Mouse (Mus musculus): ENCODE results near the gene Ctsw.
A peak's percentile ranks its signal among the peaks of the same experiment; 100 is the strongest.

Ctsw gene

GRCm38 (mm10) chr19:5429806-5430205, 38.5 kb downstream of the Ctsw start:
- DNase-seq: no peak

- no peak for DNase-seq
These were observed 39.1 kb downstream of the Ctsw start for GRCm38 (mm10) chr19:5429219-5429618.

GRCm38 (mm10) chr19:5428083-5428482, 40.2 kb downstream of the Ctsw start:
- DNase-seq: no peak

GRCm38 (mm10) chr19:5426640-5427290, 41.5 kb downstream of the Ctsw start:
- no peak for DNase-seq

GRCm38 (mm10) chr19:5425906-5426565, 42.3 kb downstream of the Ctsw start:
- DNase-seq: no peak

GRCm38 (mm10) chr19:5424782-5425741, 43.2 kb downstream of the Ctsw start, which contains the start of the genes Drap1 and AI837181:
Drap1 (minus strand) TSS chr19:5424979.
AI837181 (plus strand) TSS chr19:5425144.
- DNase-seq: peak; percentile 86 to 90

GRCm38 (mm10) chr19:5424092-5424781, 44.1 kb downstream of the Ctsw start:
- DNase-seq: peak; percentile 72 to 77

GRCm38 (mm10) chr19:5423561-5423960, 44.7 kb downstream of the Ctsw start:
- no peak for DNase-seq

- no peak for DNase-seq
These were observed 45.3 kb downstream of the Ctsw start for GRCm38 (mm10) chr19:5422895-5423443.

GRCm38 (mm10) chr19:5422267-5422666, 46.0 kb downstream of the Ctsw start:
- no peak for DNase-seq

GRCm38 (mm10) chr19:5421784-5422183, 46.5 kb downstream of the Ctsw start:
- DNase-seq: no peak

- no peak for DNase-seq
These were observed 47.7 kb downstream of the Ctsw start for GRCm38 (mm10) chr19:5420579-5420978.

GRCm38 (mm10) chr19:5419630-5420029, 48.7 kb downstream of the Ctsw start:
- DNase-seq: no peak

- no peak for DNase-seq
These were observed 49.4 kb downstream of the Ctsw start for GRCm38 (mm10) chr19:5418750-5419466.

Data from thymus, adult 18-20 months (tissue).